Mouse (Mus musculus) lung, embryonic 14.5 days (tissue): ENCODE measurements at regions not wholly inside any gene's neighbourhood (a gene's known extent, or its start where the extent isn't known, plus 50 kb on each side); places are given as distances from the start of the nearest gene placed in this dataset.

ENCODE experiments used
- ATAC-seq: fragments of 200-750 bp; cut with Nextera tagmentation; 2 replicates; pipeline ENCODE4 v1.8.0; 2017; ENCODE audit warnings: mild to moderate bottlenecking, moderate TSS enrichment, moderate library complexity; ENCODE audit not compliant: insufficient read depth
- DNase-seq: peaks from one replicate; pipeline ENCODE4 v3.0.0-alpha.2; 2015
- H3K27ac ChIP-seq: fragments of 300-500 bp; sonication (generic); 2 replicates; pipeline ENCODE4 v1.5.1; 2014; ENCODE audit warnings: low read depth, mild to moderate bottlenecking, moderate library complexity
- H3K27me3 ChIP-seq: fragments of 300-500 bp; sonication (generic); 2 replicates; pipeline ENCODE4 v1.6.1; 2014; ENCODE audit warnings: low read length, control low read depth; ENCODE audit not compliant: insufficient read depth
- H3K36me3 ChIP-seq: fragments of 300-500 bp; sonication (generic); 2 replicates; pipeline ENCODE4 v1.6.1; 2014; ENCODE audit warnings: control low read depth; ENCODE audit not compliant: insufficient read depth
- H3K4me1 ChIP-seq: fragments of 300-500 bp; sonication (generic); 2 replicates; pipeline ENCODE4 v1.6.1; 2014; ENCODE audit warnings: antibody characterized with exemption, control low read depth; ENCODE audit not compliant: insufficient read depth
- H3K4me2 ChIP-seq: fragments of 300-500 bp; sonication (generic); 2 replicates; pipeline ENCODE4 v1.6.1; 2014; ENCODE audit warnings: mild to moderate bottlenecking
- H3K4me3 ChIP-seq: fragments of 300-500 bp; sonication (generic); 2 replicates; pipeline ENCODE4 v1.5.1; 2014; ENCODE audit warnings: low read depth, low read length
- H3K9ac ChIP-seq: fragments of 300-500 bp; sonication (generic); 2 replicates; pipeline ENCODE4 v1.6.1; 2014
- H3K9me3 ChIP-seq: fragments of 300-500 bp; sonication (generic); 2 replicates; pipeline ENCODE4 v1.6.1; 2016; ENCODE audit warnings: low read depth, low read length, control low read depth
- CTCF ChIP-seq: IDR thresholded peaks from 2 replicates; pipeline ENCODE4 v1.5.1; 2016; ENCODE audit warnings: antibody characterized with exemption, low read depth
- WGBS: fragments of 180-500 bp; shearing (Covaris S2); extraction: QIAGEN DNeasy Blood & Tissue Kit; methylation state at CpG from one replicate; pipeline ENCODE4 v1.1.7; 2014; 5-methylcytosine and 5-hydroxymethylcytosine counted together

DNA sequence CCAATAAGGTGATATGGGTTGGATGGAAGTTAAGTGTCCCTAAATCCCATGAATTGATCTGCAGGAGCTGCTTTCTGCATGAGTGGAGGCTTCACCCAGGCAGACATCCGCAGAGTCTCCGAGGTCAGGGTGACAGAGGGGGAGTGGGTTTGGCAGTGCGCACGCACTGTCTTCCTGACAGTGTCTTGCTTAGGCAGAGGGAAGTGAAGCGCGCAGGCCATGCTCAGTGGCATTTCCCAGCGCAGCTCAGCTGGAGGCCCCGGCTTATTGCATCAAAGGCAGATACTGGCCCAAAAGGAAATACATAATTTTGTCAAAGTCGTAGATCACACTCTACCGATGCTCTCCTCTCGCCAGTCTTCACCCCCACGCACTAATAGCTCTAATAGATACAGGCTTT lies 252.7 kb upstream of the Dnajc24 start:
- no peaks in the 10 kb centered on the region for H3K27me3 ChIP-seq
- no peak overlapping the region for H3K4me3 ChIP-seq
- H3K4me1 ChIP-seq: no peaks in the 10 kb centered on the region
- H3K9ac ChIP-seq: no peak overlapping the region
- H3K36me3 ChIP-seq: no peaks in the 10 kb centered on the region
- ATAC-seq (no peak), DNase-seq (no peak)
- WGBS: 62% methylated on average over 12 of the region's 12 CpGs
- TF ChIP-seq CTCF: no peak
- H3K9me3 ChIP-seq: no peaks in the 10 kb centered on the region
- no peak overlapping the region for H3K27ac ChIP-seq
- no peak overlapping the region for H3K4me2 ChIP-seq

GRCm38 (mm10) chr2:106234358-106234757 lies 231.0 kb upstream of the Dnajc24 start:
- TF ChIP-seq CTCF: no peak
- WGBS: 71% methylated on average over 4 of the region's 4 CpGs
- ATAC-seq: no peak

GRCm38 (mm10) chr2:106231136-106231535 lies 227.8 kb upstream of the Dnajc24 start:
- TF ChIP-seq CTCF: no peak
- DNase-seq: no peak
- 84% methylated on average over 5 of the region's 5 CpGs for WGBS
- H3K9ac ChIP-seq: no peak overlapping the region
- no peaks in the 10 kb centered on the region for H3K9me3 ChIP-seq
- no peaks in the 10 kb centered on the region for H3K27me3 ChIP-seq
- no peaks in the 10 kb centered on the region for H3K4me1 ChIP-seq
- H3K27ac ChIP-seq: no peak overlapping the region
- no peak for ATAC-seq
- no peaks in the 10 kb centered on the region for H3K36me3 ChIP-seq
- H3K4me3 ChIP-seq: no peak overlapping the region
- H3K4me2 ChIP-seq: no peak overlapping the region

More at GRCm38 (mm10) chr2:106234358-106234757, 231.0 kb upstream of the Dnajc24 start:
- no peak for DNase-seq
- Histone ChIP-seq H3K4me3 (no peak overlapping the region), H3K27ac (no peak overlapping the region), H3K9me3 (no peaks in the 10 kb centered on the region), H3K36me3 (no peaks in the 10 kb centered on the region), H3K9ac (no peak overlapping the region), H3K4me1 (no peaks in the 10 kb centered on the region), H3K27me3 (no peaks in the 10 kb centered on the region), H3K4me2 (no peak overlapping the region)

- Histone ChIP-seq H3K36me3 (no peaks in the 10 kb centered on the region), H3K9me3 (no peaks in the 10 kb centered on the region), H3K27ac (no peak overlapping the region), H3K27me3 (no peaks in the 10 kb centered on the region), H3K4me3 (no peak overlapping the region), H3K4me2 (no peak overlapping the region), H3K9ac (no peak overlapping the region), H3K4me1 (no peaks in the 10 kb centered on the region)
- no peak for ATAC-seq
- TF ChIP-seq CTCF: no peak
- 70% methylated on average over 3 of the region's 3 CpGs for WGBS
- DNase-seq: no peak
These were observed 226.7 kb upstream of the Dnajc24 start for GRCm38 (mm10) chr2:106230021-106230420.

DNA sequence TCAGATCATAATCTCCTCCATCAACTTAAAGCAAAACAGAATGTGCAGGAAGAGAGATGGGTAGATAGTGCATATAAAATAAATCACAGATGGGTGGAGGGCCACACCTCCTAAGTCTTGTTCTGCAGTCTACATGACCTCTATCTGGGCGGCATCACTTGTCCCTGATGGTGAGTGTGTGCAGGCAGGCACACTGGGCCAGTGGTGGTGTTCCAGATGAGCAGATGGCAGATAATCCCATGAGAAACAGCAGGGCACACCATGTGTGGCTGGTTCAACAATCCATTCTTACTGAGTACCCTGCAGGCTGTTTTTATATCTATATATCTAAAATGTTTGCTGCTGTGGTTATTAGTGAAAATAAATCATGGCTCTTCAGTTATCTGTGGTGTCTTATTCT lies 224.9 kb upstream of the Dnajc24 start:
- no peak overlapping the region for H3K27ac ChIP-seq
- DNase-seq (no peak), ATAC-seq (no peak)
- H3K4me2 ChIP-seq: no peak overlapping the region
- H3K27me3 ChIP-seq: no peaks in the 10 kb centered on the region
- no peaks in the 10 kb centered on the region for H3K4me1 ChIP-seq
- no peak overlapping the region for H3K9ac ChIP-seq
- no peaks in the 10 kb centered on the region for H3K36me3 ChIP-seq
- 62% methylated on average over 1 of the region's 1 CpGs for WGBS
- H3K4me3 ChIP-seq: no peak overlapping the region
- no peaks in the 10 kb centered on the region for H3K9me3 ChIP-seq
- no peak for TF ChIP-seq CTCF

DNA sequence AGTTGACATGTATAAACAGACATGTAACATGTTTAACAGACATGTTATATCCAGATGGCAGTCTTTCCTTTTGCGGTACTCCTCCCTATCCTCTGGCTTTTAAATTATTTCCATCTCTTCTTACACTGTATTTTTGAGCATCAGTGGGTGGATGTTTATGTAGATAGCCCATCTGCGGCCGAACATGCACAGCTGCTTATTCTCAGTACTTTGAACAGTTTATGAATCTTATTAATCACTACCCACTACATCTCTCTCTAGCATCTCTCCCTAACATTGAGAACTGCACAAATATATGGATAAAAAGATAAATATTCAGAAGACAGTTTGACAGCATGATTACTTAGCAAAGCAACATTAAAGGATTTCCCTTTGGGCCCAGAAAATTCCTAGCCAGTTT lies 212.8 kb upstream of the Dnajc24 start:
- DNase-seq (no peak), ATAC-seq (no peak)
- Histone ChIP-seq H3K36me3 (no peaks in the 10 kb centered on the region), H3K9me3 (no peaks in the 10 kb centered on the region), H3K4me2 (no peak overlapping the region), H3K27me3 (no peaks in the 10 kb centered on the region), H3K27ac (no peak overlapping the region), H3K4me3 (no peak overlapping the region), H3K4me1 (no peaks in the 10 kb centered on the region), H3K9ac (no peak overlapping the region)
- TF ChIP-seq CTCF: no peak
- 49% methylated on average over 3 of the region's 3 CpGs for WGBS

- H3K4me3 ChIP-seq: no peak overlapping the region
- DNase-seq (no peak), ATAC-seq (no peak)
- no peaks in the 10 kb centered on the region for H3K4me1 ChIP-seq
- WGBS: 74% methylated on average over 4 of the region's 4 CpGs
- no peaks in the 10 kb centered on the region for H3K36me3 ChIP-seq
- H3K4me2 ChIP-seq: no peak overlapping the region
- no peak overlapping the region for H3K27ac ChIP-seq
- H3K9me3 ChIP-seq: no peaks in the 10 kb centered on the region
- H3K27me3 ChIP-seq: no peaks in the 10 kb centered on the region
- no peak overlapping the region for H3K9ac ChIP-seq
- no peak for TF ChIP-seq CTCF
These were observed 210.4 kb upstream of the Dnajc24 start for GRCm38 (mm10) chr2:106213740-106214139.

DNA sequence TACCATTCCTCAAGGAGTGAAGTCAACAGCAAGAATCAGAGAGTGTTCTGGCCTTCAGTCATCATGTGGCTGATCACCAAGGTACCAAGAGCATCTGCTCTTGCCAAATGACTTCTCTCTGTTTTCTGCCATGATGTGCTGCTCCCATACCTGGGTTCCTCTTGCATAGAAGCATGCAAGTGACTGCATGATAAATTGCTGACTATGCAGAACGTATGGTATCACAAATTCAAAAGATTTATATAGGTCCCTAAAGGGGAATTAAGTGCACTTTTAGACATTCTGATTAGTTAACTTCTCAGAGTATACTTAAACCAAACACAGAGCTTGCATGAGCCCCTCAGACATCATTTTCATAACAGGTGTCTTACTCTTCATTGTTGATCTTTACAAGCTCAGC lies 207.4 kb upstream of the Dnajc24 start:
- no peak for TF ChIP-seq CTCF
- Histone ChIP-seq H3K27ac (no peak overlapping the region), H3K4me1 (no peaks in the 10 kb centered on the region), H3K9me3 (no peaks in the 10 kb centered on the region), H3K27me3 (no peaks in the 10 kb centered on the region), H3K4me3 (no peak overlapping the region), H3K4me2 (no peak overlapping the region), H3K36me3 (no peaks in the 10 kb centered on the region), H3K9ac (no peak overlapping the region)
- no peak for DNase-seq
- WGBS: 65% methylated on average over 1 of the region's 1 CpGs
- no peak for ATAC-seq
